Mouse (Mus musculus): Measurements from ENCODE around the gene Rab3c.

DNA sequence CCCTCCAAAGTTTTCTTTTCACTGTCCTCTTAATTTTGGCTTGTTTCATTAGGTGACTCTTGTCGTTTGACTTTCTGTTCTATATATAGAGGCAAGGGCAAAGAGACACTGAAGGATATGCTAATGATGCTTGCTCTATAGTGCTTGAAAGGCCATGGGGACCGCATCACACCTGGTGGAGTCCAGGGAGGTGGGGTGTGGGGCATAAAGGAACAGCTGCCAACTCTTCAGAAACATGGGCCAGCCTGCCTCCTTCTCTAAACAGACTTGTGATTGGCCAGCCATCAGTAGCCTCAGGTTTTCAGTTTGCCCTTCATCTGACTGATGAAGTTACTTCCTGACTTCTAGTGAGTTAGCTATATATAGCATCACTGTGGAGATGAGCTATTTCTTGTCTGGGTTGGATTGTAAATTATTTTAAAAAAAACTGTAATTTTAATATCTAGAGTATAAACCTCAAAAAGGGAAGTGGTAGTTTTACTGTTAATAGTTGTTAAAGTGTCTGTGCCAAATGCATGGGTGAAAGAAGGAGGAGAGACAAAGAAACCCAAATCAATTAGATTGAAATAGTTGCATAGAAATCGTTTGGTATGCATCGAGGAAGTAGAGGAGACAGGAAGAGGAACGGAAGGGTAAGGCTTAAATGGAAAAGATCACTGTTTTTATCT lies 231.9 kb downstream of the Rab3c start:
- TF ChIP-seq MAX (IDR thresholded peaks at IDR 0.05; ENCODE audit: low read length) (no peak), HCFC1 (IDR thresholded peaks at IDR 0.05; ENCODE audit: low read depth, low read length) (no peak), BHLHE40 (IDR thresholded peaks at IDR 0.05; ENCODE audit: low read depth, low read length) (no peak), ZC3H11A (IDR thresholded peaks at IDR 0.05; ENCODE audit: low read depth, low read length) (no peak), USF1 (IDR thresholded peaks at IDR 0.05; ENCODE audit: low read depth, low read length) (no peak), CTCF (conservative IDR thresholded peaks at IDR 0.05 in 1 of 2, IDR thresholded peaks at IDR 0.05 in 1 of 2; ENCODE audit: low read depth in 2 of 2, low read length in 2 of 2) (no peak)
